Mouse (Mus musculus): ENCODE measurements around the gene Slc22a13. TPM values are rescaled to one million over a fixed set of nuclear protein-coding genes. Genes with fewer than 3 reads are reported as not detected.

Gene Slc22a13
- polyA plus RNA-seq (2015; fragmentation: Nextera tagmentation; extraction: Ambion mirVana) = not detected in 2 replicates

DNA sequence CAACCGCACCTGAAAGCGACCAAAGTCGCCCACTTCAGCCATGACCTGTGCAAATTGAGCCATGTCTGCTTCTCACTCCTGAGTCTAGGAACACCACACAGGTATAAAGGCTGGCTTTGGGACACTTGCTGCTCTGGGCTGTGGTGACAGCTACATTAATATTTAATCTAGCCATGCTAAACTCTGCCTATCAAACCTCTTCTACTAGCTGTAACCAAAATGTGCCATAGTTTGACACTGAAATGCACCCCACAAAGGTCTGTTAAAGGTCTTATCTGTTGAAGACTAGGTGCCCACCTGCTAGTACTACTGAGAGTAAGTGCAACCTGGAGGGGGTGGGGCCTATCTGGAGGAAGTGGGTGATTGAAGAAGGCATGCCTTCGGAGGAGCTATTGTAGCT lies at the start of gene Slc22a13:
TSS of gene Slc22a13 (minus strand) at position 101 of the 400 bp plus-strand sequence.
- WGBS = 89% methylated on average over 4 of the region's 4 CpGs
- Histone ChIP-seq H3K4me3 (no peak within 1 kb of the TSS), H3K27me3 (no peaks in the 10 kb centered on the region), H3K36me3 (no peaks in the 10 kb centered on the region), H3K4me1 (no peaks in the 10 kb centered on the region), H3K9me3 (no peaks in the 10 kb centered on the region), H3K27ac (no peak within 1 kb of the TSS), H3K4me2 (no peak within 1 kb of the TSS), H3K9ac (no peak within 1 kb of the TSS)
- no peak for ATAC-seq (ENCODE audit: borderline replicate concordance, extremely low read depth, low FRiP score, low TSS enrichment)

DNA sequence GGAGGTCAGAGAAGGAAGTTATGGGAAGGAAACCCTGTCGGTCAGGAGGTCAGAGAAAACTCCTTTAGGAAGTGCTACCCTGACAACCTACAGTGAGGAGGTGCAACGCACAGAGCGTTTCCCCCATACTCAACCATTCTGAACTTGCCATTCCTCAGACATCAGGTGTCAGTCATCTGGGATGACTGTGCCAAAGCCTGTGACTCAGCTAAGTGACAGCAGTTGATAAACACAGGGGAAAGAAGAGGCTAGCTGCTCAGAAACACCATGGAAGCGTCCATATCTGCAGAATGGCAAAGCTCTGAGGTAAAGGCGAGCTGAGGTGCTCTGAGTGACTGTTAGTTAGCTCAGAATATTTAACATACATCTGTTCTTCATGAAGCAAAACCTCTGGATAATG lies 49.2 kb upstream of the Slc22a13 start:
- H3K4me3 ChIP-seq = no peak overlapping the region
- H3K36me3 ChIP-seq = peaks cover 39% of the 10 kb centered on the region
- H3K27ac ChIP-seq = no peak overlapping the region
- no peak overlapping the region for H3K9ac ChIP-seq
- H3K27me3 ChIP-seq = no peaks in the 10 kb centered on the region
- H3K9me3 ChIP-seq = no peaks in the 10 kb centered on the region
- ATAC-seq (ENCODE audit: borderline replicate concordance, extremely low read depth, low FRiP score, low TSS enrichment) = no peak
- 64% methylated on average over 5 of the region's 5 CpGs for WGBS
- H3K4me2 ChIP-seq = no peak overlapping the region
- no peaks in the 10 kb centered on the region for H3K4me1 ChIP-seq

GRCm38 (mm10) chr9:119256161-119256560 lies 47.3 kb upstream of the Slc22a13 start:
- Histone ChIP-seq H3K27me3 (no peaks in the 10 kb centered on the region), H3K4me1 (no peaks in the 10 kb centered on the region), H3K4me2 (no peak overlapping the region), H3K9ac (no peak overlapping the region), H3K4me3 (no peak overlapping the region), H3K36me3 (peaks cover 32% of the 10 kb centered on the region), H3K9me3 (no peaks in the 10 kb centered on the region), H3K27ac (no peak overlapping the region)
- WGBS = 98% methylated on average over 12 of the region's 12 CpGs
- no peak for ATAC-seq (ENCODE audit: borderline replicate concordance, extremely low read depth, low FRiP score, low TSS enrichment)

- Histone ChIP-seq H3K9me3 (no peaks in the 10 kb centered on the region), H3K27ac (no peak overlapping the region), H3K9ac (no peak overlapping the region), H3K4me2 (no peak overlapping the region), H3K36me3 (peaks cover 42% of the 10 kb centered on the region), H3K27me3 (no peaks in the 10 kb centered on the region), H3K4me3 (no peak overlapping the region), H3K4me1 (no peaks in the 10 kb centered on the region)
- no peak for ATAC-seq (ENCODE audit: borderline replicate concordance, extremely low read depth, low FRiP score, low TSS enrichment)
- WGBS = 98% methylated on average over 1 of the region's 1 CpGs
Observed at GRCm38 (mm10) chr9:119255096-119255495, 46.2 kb upstream of the Slc22a13 start.

DNA sequence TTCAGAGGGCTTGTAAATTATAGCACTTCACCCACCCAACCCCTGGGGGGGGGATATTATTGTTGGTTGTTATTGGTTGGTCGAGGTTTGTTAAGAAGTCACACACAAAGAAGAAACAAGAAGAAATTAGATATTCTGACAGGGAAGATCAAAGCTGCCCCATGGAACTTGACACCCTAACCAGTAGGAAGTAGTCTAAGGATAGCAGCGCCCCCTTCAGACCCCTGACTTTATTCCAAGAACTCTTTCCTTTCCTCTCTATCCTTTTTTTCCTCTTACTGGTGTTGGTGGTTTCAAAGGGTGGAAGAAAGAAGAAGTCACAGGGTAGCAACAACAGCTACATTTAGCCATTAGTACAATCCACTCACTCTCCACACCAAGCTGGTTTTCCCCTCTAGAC lies 45.3 kb upstream of the Slc22a13 start:
- 87% methylated on average over 2 of the region's 2 CpGs for WGBS
- Histone ChIP-seq H3K9me3 (no peaks in the 10 kb centered on the region), H3K27me3 (no peaks in the 10 kb centered on the region), H3K4me2 (no peak overlapping the region), H3K4me3 (no peak overlapping the region), H3K9ac (no peak overlapping the region), H3K36me3 (peaks cover 36% of the 10 kb centered on the region), H3K4me1 (no peaks in the 10 kb centered on the region), H3K27ac (no peak overlapping the region)
- ATAC-seq (ENCODE audit: borderline replicate concordance, extremely low read depth, low FRiP score, low TSS enrichment) = no peak

DNA sequence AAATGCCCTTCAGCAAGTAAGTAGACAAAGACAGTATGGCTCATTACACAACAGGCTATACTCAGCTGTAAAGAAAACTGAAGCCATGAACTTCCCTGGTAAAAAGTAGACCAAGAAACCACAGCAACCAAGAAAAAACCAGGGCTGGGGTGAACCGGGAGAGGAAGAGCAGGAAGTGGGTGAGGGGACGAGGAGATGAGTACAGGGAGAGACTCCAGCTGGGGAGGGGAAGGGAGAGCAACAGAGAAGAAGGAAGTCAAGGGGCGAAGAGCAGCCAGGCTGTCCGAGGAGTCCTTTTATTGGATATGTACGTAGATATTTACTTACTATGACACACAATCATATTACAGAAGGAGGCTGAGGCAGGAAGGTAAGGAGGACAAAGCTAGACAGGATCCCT lies 39.1 kb upstream of the Slc22a13 start:
- no peak for ATAC-seq (ENCODE audit: borderline replicate concordance, extremely low read depth, low FRiP score, low TSS enrichment)
- Histone ChIP-seq H3K4me3 (no peak overlapping the region), H3K36me3 (peaks cover 19% of the 10 kb centered on the region), H3K27me3 (no peaks in the 10 kb centered on the region), H3K27ac (no peak overlapping the region), H3K9me3 (no peaks in the 10 kb centered on the region), H3K4me1 (no peaks in the 10 kb centered on the region), H3K4me2 (no peak overlapping the region), H3K9ac (no peak overlapping the region)
- 75% methylated on average over 5 of the region's 5 CpGs for WGBS

- Histone ChIP-seq H3K9me3 (no peaks in the 10 kb centered on the region), H3K27me3 (no peaks in the 10 kb centered on the region), H3K4me2 (no peak overlapping the region), H3K27ac (no peak overlapping the region), H3K4me1 (no peaks in the 10 kb centered on the region), H3K36me3 (peaks cover 19% of the 10 kb centered on the region), H3K9ac (no peak overlapping the region), H3K4me3 (no peak overlapping the region)
- no peak for ATAC-seq (ENCODE audit: borderline replicate concordance, extremely low read depth, low FRiP score, low TSS enrichment)
- 88% methylated on average over 5 of the region's 5 CpGs for WGBS
Observed at GRCm38 (mm10) chr9:119246826-119247225, 37.9 kb upstream of the Slc22a13 start.

DNA sequence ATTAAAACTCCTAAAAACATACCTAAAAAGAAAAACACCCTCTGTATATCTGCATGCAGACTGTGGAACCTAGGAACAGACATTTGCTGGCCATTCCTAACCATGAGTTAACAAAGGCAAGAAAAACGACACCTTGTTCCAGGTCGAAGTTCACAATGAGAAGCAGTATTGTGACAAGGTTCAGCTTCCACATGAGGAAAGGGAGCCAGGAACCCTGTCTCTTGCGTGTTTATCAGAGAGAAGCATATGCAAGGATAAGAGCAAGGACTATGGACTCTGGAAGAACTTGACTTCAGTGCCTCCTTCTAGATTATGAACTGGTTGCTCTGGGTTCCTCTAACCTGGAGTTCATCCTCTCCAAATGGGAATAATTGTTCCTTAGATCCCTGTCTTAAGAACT lies 35.1 kb upstream of the Slc22a13 start:
- no peaks in the 10 kb centered on the region for H3K27me3 ChIP-seq
- no peaks in the 10 kb centered on the region for H3K9me3 ChIP-seq
- peaks cover 25% of the 10 kb centered on the region; the same call in 1 of the 2 replicates for H3K36me3 ChIP-seq
- 84% methylated on average over 3 of the region's 3 CpGs for WGBS
- ATAC-seq (ENCODE audit: borderline replicate concordance, extremely low read depth, low FRiP score, low TSS enrichment) = no peak
- no peak overlapping the region for H3K9ac ChIP-seq
- H3K4me1 ChIP-seq = no peaks in the 10 kb centered on the region
- no peak overlapping the region for H3K27ac ChIP-seq
- H3K4me2 ChIP-seq = no peak overlapping the region
- no peak overlapping the region for H3K4me3 ChIP-seq

- no peaks in the 10 kb centered on the region for H3K9me3 ChIP-seq
- H3K27ac ChIP-seq = no peak overlapping the region
- 76% methylated on average over 11 of the region's 11 CpGs for WGBS
- H3K9ac ChIP-seq = no peak overlapping the region
- no peak for ATAC-seq (ENCODE audit: borderline replicate concordance, extremely low read depth, low FRiP score, low TSS enrichment)
- no peaks in the 10 kb centered on the region for H3K4me1 ChIP-seq
- no peak overlapping the region for H3K4me2 ChIP-seq
- no peaks in the 10 kb centered on the region for H3K27me3 ChIP-seq
- H3K36me3 ChIP-seq = peaks cover 20% of the 10 kb centered on the region; the same call in 1 of the 2 replicates
- H3K4me3 ChIP-seq = no peak overlapping the region
Observed at GRCm38 (mm10) chr9:119241169-119241865, 32.4 kb upstream of the Slc22a13 start.

DNA sequence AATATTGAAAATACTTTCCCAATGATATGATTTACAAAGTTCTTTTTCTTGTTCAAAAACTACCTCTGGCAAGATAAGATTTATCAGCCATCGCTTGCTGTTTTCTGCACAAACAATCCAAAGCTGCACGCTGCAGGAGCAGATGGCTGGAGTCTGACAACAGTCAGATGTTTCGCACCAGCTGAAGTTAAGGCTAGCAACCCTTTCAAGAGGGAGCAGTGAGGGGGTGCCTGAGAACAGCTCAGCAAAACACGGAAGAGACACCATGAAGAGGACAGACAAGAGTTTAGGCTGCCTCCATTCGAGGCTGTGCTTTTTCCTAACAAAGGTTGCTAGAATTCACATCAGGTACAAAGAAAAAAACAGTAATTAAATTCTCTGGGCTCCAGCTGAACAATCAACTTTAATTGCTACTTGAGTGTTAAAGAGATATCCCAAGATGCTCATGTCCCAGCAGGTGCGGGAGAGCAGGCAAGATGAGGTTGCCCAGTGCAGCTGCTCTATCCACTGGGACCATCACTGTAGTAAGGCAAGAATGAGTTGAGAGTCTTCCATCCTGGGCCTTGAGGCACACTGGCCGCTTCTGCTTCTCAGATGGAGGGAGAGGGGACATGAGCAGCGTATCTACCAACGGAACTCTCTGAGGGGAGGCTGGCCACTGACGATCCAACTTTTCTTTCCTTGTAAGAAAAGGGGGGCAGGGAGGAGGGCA lies 31.5 kb upstream of the Slc22a13 start:
- 84% methylated on average over 10 of the region's 10 CpGs for whole genome bisulfite sequencing
- H3K4me2 ChIP-seq = no peak overlapping the region
- peaks cover 20% of the 10 kb centered on the region; the same call in 1 of the 2 replicates for H3K36me3 ChIP-seq
- no peak for ATAC-seq (ENCODE audit: borderline replicate concordance, extremely low read depth, low FRiP score, low TSS enrichment)
- H3K27me3 ChIP-seq = no peaks in the 10 kb centered on the region
- no peaks in the 10 kb centered on the region for H3K9me3 ChIP-seq
- H3K27ac ChIP-seq = no peak overlapping the region
- H3K4me3 ChIP-seq = no peak overlapping the region
- no peaks in the 10 kb centered on the region for H3K4me1 ChIP-seq
- no peak overlapping the region for H3K9ac ChIP-seq

DNA sequence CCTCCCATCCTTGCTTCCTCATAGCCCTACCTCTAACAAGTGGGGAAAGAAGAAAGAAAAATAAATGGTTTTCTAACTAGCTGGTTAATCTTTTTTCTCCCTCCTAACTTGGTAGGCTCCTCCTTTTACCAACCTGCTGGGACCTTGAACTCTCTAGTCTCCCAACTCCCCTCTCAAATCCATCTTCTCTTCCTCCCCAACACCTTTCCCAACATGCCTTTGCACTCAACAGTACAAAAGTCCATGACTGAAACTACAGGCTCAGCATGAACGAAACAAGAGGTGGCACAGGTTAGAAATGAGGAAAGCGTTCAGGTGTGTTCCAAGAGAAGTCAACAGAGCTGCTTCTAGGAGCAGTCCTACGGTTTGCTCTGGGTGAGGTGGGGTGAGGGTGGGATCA lies 30.4 kb upstream of the Slc22a13 start:
- no peak for ATAC-seq (ENCODE audit: borderline replicate concordance, extremely low read depth, low FRiP score, low TSS enrichment)
- Histone ChIP-seq H3K4me3 (no peak overlapping the region), H3K9me3 (no peaks in the 10 kb centered on the region), H3K4me2 (no peak overlapping the region), H3K9ac (no peak overlapping the region), H3K4me1 (no peaks in the 10 kb centered on the region), H3K27me3 (no peaks in the 10 kb centered on the region), H3K36me3 (peaks cover 20% of the 10 kb centered on the region; the same call in 1 of the 2 replicates), H3K27ac (no peak overlapping the region)
- 94% methylated on average over 3 of the region's 3 CpGs for whole genome bisulfite sequencing

DNA sequence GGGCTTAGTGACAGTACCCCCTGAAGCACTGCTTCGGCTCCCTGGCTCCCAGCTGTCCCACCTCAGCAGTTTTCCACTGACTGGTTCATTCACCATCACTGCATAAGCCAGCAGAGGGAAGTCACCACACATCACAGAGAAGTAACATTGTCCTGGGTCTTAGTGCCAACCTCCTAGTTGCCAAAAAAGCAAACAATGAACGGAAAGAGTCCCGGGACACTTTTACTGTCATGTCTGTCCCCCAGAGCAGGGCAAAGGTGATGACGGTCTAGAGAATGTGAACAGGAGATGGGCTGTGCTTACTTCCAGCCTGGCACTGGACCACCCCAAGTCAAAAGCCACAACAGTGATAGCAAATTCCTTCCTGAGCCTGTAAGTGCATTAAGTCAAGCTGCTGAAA lies 29.9 kb upstream of the Slc22a13 start:
- H3K4me3 ChIP-seq = no peak overlapping the region
- H3K27ac ChIP-seq = no peak overlapping the region
- H3K9me3 ChIP-seq = no peaks in the 10 kb centered on the region
- H3K4me2 ChIP-seq = no peak overlapping the region
- ATAC-seq (ENCODE audit: borderline replicate concordance, extremely low read depth, low FRiP score, low TSS enrichment) = no peak
- no peak overlapping the region for H3K9ac ChIP-seq
- H3K4me1 ChIP-seq = no peaks in the 10 kb centered on the region
- peaks cover 20% of the 10 kb centered on the region; the same call in 1 of the 2 replicates for H3K36me3 ChIP-seq
- H3K27me3 ChIP-seq = no peaks in the 10 kb centered on the region
- 81% methylated on average over 4 of the region's 4 CpGs for WGBS

All from lung, embryonic 15.5 days (tissue).